Mouse (Mus musculus) neural tube, embryonic 13.5 days (tissue): Measurements from ENCODE around the gene Gan. TPM values are rescaled to one million over a fixed set of nuclear protein-coding genes. Genes with fewer than 3 reads are reported as not detected.

Experiments
- ATAC-seq: fragments of 200-750 bp; cut with Nextera tagmentation; 2 replicates; pipeline ENCODE4 v1.8.0; 2017; ENCODE audit warnings: low read depth, mild to moderate bottlenecking, moderate TSS enrichment, moderate library complexity
- H3K27ac ChIP-seq: fragments of 300-500 bp; sonication (generic); replicated peaks from 2 replicates; pipeline ENCODE4 v1.5.1; 2015; ENCODE audit warnings: moderate library complexity, mild to moderate bottlenecking, inconsistent platforms
- H3K27me3 ChIP-seq: fragments of 300-500 bp; sonication (generic); 2 replicates; pipeline ENCODE4 v1.6.1; 2015; ENCODE audit warnings: mild to moderate bottlenecking, inconsistent platforms
- H3K36me3 ChIP-seq: fragments of 300-500 bp; sonication (generic); 2 replicates; pipeline ENCODE4 v1.6.1; 2015; ENCODE audit warnings: mild to moderate bottlenecking, inconsistent platforms
- H3K4me1 ChIP-seq: fragments of 300-500 bp; sonication (generic); replicated peaks from 2 replicates; pipeline ENCODE4 v1.6.1; 2015; ENCODE audit warnings: inconsistent platforms
- H3K4me2 ChIP-seq: fragments of 300-500 bp; sonication (generic); 2 replicates; pipeline ENCODE4 v1.6.1; 2015; ENCODE audit warnings: inconsistent platforms, mild to moderate bottlenecking, moderate library complexity
- H3K4me3 ChIP-seq: fragments of 300-500 bp; sonication (generic); 2 replicates; pipeline ENCODE4 v1.5.1; 2015; ENCODE audit warnings: mild to moderate bottlenecking, inconsistent platforms
- H3K9ac ChIP-seq: fragments of 300-500 bp; sonication (generic); 2 replicates; pipeline ENCODE4 v1.6.1; 2015; ENCODE audit warnings: moderate library complexity, mild to moderate bottlenecking, inconsistent platforms
- H3K9me3 ChIP-seq: fragments of 300-500 bp; sonication (generic); 2 replicates; pipeline ENCODE4 v1.6.1; 2016; ENCODE audit warnings: inconsistent platforms
- WGBS: fragments of 180-500 bp; shearing (Covaris S2); methylation state at CpG from one replicate; pipeline ENCODE4 v1.1.7; 2015; 5-methylcytosine and 5-hydroxymethylcytosine counted together
- polyA plus RNA-seq: library from polyadenylated mRNA; unstranded; fragments of >200 nt; fragmentation: Nextera tagmentation; extraction: Ambion mirVana; gene quantifications from 2 replicates; pipeline ENCODE4 v1.2.1, GENCODE M21; 2015

Gan gene
- polyA plus RNA-seq, 1 experiment from 2014 or later: 2.4 TPM

GRCm38 (mm10) chr8:117242286-117242685 is 84.4 kb downstream of the Gan start:
- H3K9ac ChIP-seq: no peak overlapping the region
- H3K4me1 ChIP-seq: no peaks in the 10 kb centered on the region
- ATAC-seq: no peak
- no peaks in the 10 kb centered on the region for H3K27me3 ChIP-seq
- H3K4me3 ChIP-seq: no peak overlapping the region
- H3K4me2 ChIP-seq: no peak overlapping the region
- 78% methylated on average over 6 of the region's 6 CpGs for WGBS
- H3K27ac ChIP-seq: no peak overlapping the region
- H3K36me3 ChIP-seq: no peaks in the 10 kb centered on the region
- no peaks in the 10 kb centered on the region for H3K9me3 ChIP-seq

- no peaks in the 10 kb centered on the region for H3K27me3 ChIP-seq
- no peak overlapping the region for H3K4me3 ChIP-seq
- H3K9ac ChIP-seq: no peak overlapping the region
- WGBS: 46% methylated on average over 6 of the region's 6 CpGs
- no peak overlapping the region for H3K27ac ChIP-seq
- H3K36me3 ChIP-seq: no peaks in the 10 kb centered on the region
- H3K4me1 ChIP-seq: no peaks in the 10 kb centered on the region
- no peak for ATAC-seq
- H3K9me3 ChIP-seq: no peaks in the 10 kb centered on the region
- no peak overlapping the region for H3K4me2 ChIP-seq
Measured at GRCm38 (mm10) chr8:117244601-117245000, 86.7 kb downstream of the Gan start.

GRCm38 (mm10) chr8:117248341-117248740 is 90.4 kb downstream of the Gan start:
- no peak overlapping the region for H3K4me2 ChIP-seq
- H3K9me3 ChIP-seq: no peaks in the 10 kb centered on the region
- H3K36me3 ChIP-seq: no peaks in the 10 kb centered on the region
- H3K27me3 ChIP-seq: no peaks in the 10 kb centered on the region
- H3K9ac ChIP-seq: no peak overlapping the region
- no peak for ATAC-seq
- H3K27ac ChIP-seq: no peak overlapping the region
- no peaks in the 10 kb centered on the region for H3K4me1 ChIP-seq
- H3K4me3 ChIP-seq: no peak overlapping the region
- WGBS: 85% methylated on average over 11 of the region's 11 CpGs

GRCm38 (mm10) chr8:117251086-117251681 is 93.2 kb downstream of the Gan start:
- Histone ChIP-seq H3K4me3 (no peak overlapping the region), H3K4me1 (peaks cover 4% of the 10 kb centered on the region; the same call in 1 of the 2 replicates), H3K9me3 (no peaks in the 10 kb centered on the region), H3K27ac (no peak overlapping the region), H3K27me3 (no peaks in the 10 kb centered on the region), H3K36me3 (no peaks in the 10 kb centered on the region), H3K4me2 (no peak overlapping the region), H3K9ac (no peak overlapping the region)
- WGBS: 43% methylated on average over 7 of the region's 7 CpGs
- ATAC-seq: no peak

- Histone ChIP-seq H3K4me2 (no peak overlapping the region), H3K36me3 (no peaks in the 10 kb centered on the region), H3K9me3 (no peaks in the 10 kb centered on the region), H3K27ac (no peak overlapping the region), H3K27me3 (no peaks in the 10 kb centered on the region), H3K4me3 (no peak overlapping the region), H3K9ac (no peak overlapping the region), H3K4me1 (peaks cover 4% of the 10 kb centered on the region; the same call in 1 of the 2 replicates)
- ATAC-seq: no peak
- 94% methylated on average over 8 of the region's 8 CpGs for WGBS
Measured at GRCm38 (mm10) chr8:117252650-117253049, 94.7 kb downstream of the Gan start.

- Histone ChIP-seq H3K36me3 (no peaks in the 10 kb centered on the region), H3K27me3 (no peaks in the 10 kb centered on the region), H3K4me1 (peaks cover 9% of the 10 kb centered on the region), H3K4me2 (no peak overlapping the region), H3K27ac (no peak overlapping the region), H3K9ac (no peak overlapping the region), H3K4me3 (no peak overlapping the region), H3K9me3 (no peaks in the 10 kb centered on the region)
- 91% methylated on average over 17 of the region's 17 CpGs for WGBS
- no peak for ATAC-seq
Measured at GRCm38 (mm10) chr8:117253390-117254269, 95.7 kb downstream of the Gan start.

- Histone ChIP-seq H3K9ac (no peak overlapping the region), H3K9me3 (no peaks in the 10 kb centered on the region), H3K4me1 (peaks cover 18% of the 10 kb centered on the region), H3K36me3 (no peaks in the 10 kb centered on the region), H3K4me3 (no peak overlapping the region), H3K27ac (no peak overlapping the region), H3K4me2 (no peak overlapping the region), H3K27me3 (no peaks in the 10 kb centered on the region)
- no peak for ATAC-seq
- 86% methylated on average over 6 of the region's 6 CpGs for WGBS
Measured at GRCm38 (mm10) chr8:117254496-117254895, 96.6 kb downstream of the Gan start.

- peak overlapping the region; percentile 89 for H3K4me2 ChIP-seq
- no peaks in the 10 kb centered on the region for H3K9me3 ChIP-seq
- no peaks in the 10 kb centered on the region for H3K27me3 ChIP-seq
- H3K27ac ChIP-seq: peak overlapping the region; percentile 97
- H3K9ac ChIP-seq: peak overlapping the region; percentile 98
- 1% methylated on average over 56 of the region's 92 CpGs for WGBS
- no peaks in the 10 kb centered on the region for H3K36me3 ChIP-seq
- H3K4me1 ChIP-seq: peaks cover 37% of the 10 kb centered on the region
- peak; percentile 81 for ATAC-seq
- peak overlapping the region; percentile 89 for H3K4me3 ChIP-seq
Measured at GRCm38 (mm10) chr8:117256292-117256938, 98.5 kb downstream of the Gan start.

GRCm38 (mm10) chr8:117257029-117257820 is 99.3 kb downstream of the Gan start, which contains the start of gene Cmip:
Gene Cmip (plus strand): TSS chr8:117257064.
- WGBS: under 1% methylated on average over 54 of the region's 65 CpGs

GRCm38 (mm10) chr8:117257821-117258575 is 100.1 kb downstream of the Gan start:
- Histone ChIP-seq H3K27me3 (no peaks in the 10 kb centered on the region), H3K9me3 (no peaks in the 10 kb centered on the region), H3K4me1 (peaks cover 53% of the 10 kb centered on the region), H3K4me2 (peak overlapping the region; percentile 89), H3K36me3 (no peaks in the 10 kb centered on the region), H3K4me3 (peak overlapping the region; percentile 89), H3K27ac (peak overlapping the region; percentile 97), H3K9ac (peak overlapping the region; percentile 98)
- ATAC-seq: peak; percentile 9; the same call in 1 of the 2 replicates
- 3% methylated on average over 22 of the region's 22 CpGs for WGBS

More at GRCm38 (mm10) chr8:117257029-117257820, 99.3 kb downstream of the Gan start, which contains the start of gene Cmip:
- Histone ChIP-seq H3K36me3 (no peaks in the 10 kb centered on the region), H3K9ac (peak within 1 kb of the TSS; percentile 98), H3K4me3 (peak within 1 kb of the TSS; percentile 89), H3K27me3 (no peaks in the 10 kb centered on the region), H3K9me3 (no peaks in the 10 kb centered on the region), H3K27ac (peak within 1 kb of the TSS; percentile 97), H3K4me1 (peaks cover 45% of the 10 kb centered on the region), H3K4me2 (peak within 1 kb of the TSS; percentile 89)
- ATAC-seq: peak; percentile 34

- no peak for ATAC-seq
- H3K27ac ChIP-seq: peak overlapping the region; percentile 97
- H3K9me3 ChIP-seq: no peaks in the 10 kb centered on the region
- no peaks in the 10 kb centered on the region for H3K27me3 ChIP-seq
- peaks cover 59% of the 10 kb centered on the region for H3K4me1 ChIP-seq
- WGBS: 25% methylated on average over 6 of the region's 6 CpGs
- peak overlapping the region; percentile 98 for H3K9ac ChIP-seq
- no peaks in the 10 kb centered on the region for H3K36me3 ChIP-seq
- peak overlapping the region; percentile 89 for H3K4me3 ChIP-seq
- H3K4me2 ChIP-seq: peak overlapping the region; percentile 89
Measured at GRCm38 (mm10) chr8:117258576-117259040, 100.7 kb downstream of the Gan start.
